Mouse (Mus musculus): ENCODE results near the gene Galnt9. TPM values are rescaled to one million over a fixed set of nuclear protein-coding genes. Genes with fewer than 3 reads are reported as not detected.

The Galnt9 gene
- total RNA-seq, 1 experiment, result 0.40 TPM

DNA sequence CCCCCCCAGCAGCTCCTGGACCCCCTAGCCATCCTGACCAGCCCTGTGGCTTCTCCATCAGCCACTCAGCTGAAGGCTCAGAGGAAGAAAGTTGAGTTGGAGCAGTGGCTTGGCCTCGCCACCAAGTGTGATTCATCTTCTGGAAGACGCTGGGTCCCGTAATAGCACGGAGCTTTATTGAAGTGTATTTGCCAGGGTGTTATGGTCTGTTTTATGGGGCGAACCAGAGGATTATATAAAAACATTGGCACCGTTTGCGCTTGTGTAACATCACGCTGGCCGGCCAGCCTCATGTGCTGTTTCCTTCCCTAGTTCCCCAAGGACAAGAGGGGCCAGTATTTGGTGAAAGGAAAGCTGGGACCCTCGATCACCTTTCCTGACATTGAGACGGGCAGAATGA lies 2.0 kb downstream of the Galnt9 start:
- DNase-seq (ENCODE audit: low read depth, low spot score), result no peak

GRCm38 (mm10) chr5:110546726-110547406 lies 2.7 kb downstream of the Galnt9 start:
- peaks cover 8 to 21% of the 10 kb centered on the region in 2 experiments; a peak in 1 of 4 replicates for H3K4me1 ChIP-seq (ENCODE audit: control insufficient read depth in 2 of 2, insufficient read depth in 2 of 2, low read length in 2 of 2, poor library complexity in 1 of 2)
- no peak overlapping the region for H3K4me3 ChIP-seq (ENCODE audit: insufficient read depth in 1 of 2, low read depth in 1 of 2, low read length in 2 of 2, poor library complexity in 1 of 2, severe bottlenecking in 1 of 2)
- no peak overlapping the region for H3K9ac ChIP-seq (ENCODE audit: insufficient read depth, low read depth, low read length, poor library complexity, severe bottlenecking)
- no peak for TF ChIP-seq MAFK (IDR thresholded peaks at IDR 0.05; ENCODE audit: insufficient read depth, low read depth, low read length)
- no peaks in the 10 kb centered on the region for H3K9me3 ChIP-seq (ENCODE audit: control insufficient read depth, insufficient read depth, low read depth, low read length)
- H3K27ac ChIP-seq (ENCODE audit: insufficient read depth, low read depth, low read length, poor library complexity, severe bottlenecking), result no peak overlapping the region
- no peaks in the 10 kb centered on the region; the same call in 1 of the 2 replicates for H3K36me3 ChIP-seq (ENCODE audit: control insufficient read depth, insufficient read depth, low read length, poor library complexity, severe bottlenecking)
- no peak for DNase-seq (ENCODE audit: low read depth, low spot score)
- in situ Hi-C loops (cut with MboI; ENCODE audit: low sequenced_read_pairs in 2 of 2, unreplicated experiment in 2 of 2), result no loop called here

More for the DNA sequence above, 2.0 kb downstream of the Galnt9 start:
- Histone ChIP-seq H3K36me3 (ENCODE audit: control insufficient read depth, insufficient read depth, low read length, poor library complexity, severe bottlenecking) (no peaks in the 10 kb centered on the region; the same call in 1 of the 2 replicates), H3K4me3 (ENCODE audit: insufficient read depth in 1 of 2, low read depth in 1 of 2, low read length in 2 of 2, poor library complexity in 1 of 2, severe bottlenecking in 1 of 2) (no peak overlapping the region), H3K4me1 (ENCODE audit: control insufficient read depth in 2 of 2, insufficient read depth in 2 of 2, low read length in 2 of 2, poor library complexity in 1 of 2) (peaks cover 8 to 20% of the 10 kb centered on the region in 2 experiments; a peak in 1 of 4 replicates), H3K9me3 (ENCODE audit: control insufficient read depth, insufficient read depth, low read depth, low read length) (no peaks in the 10 kb centered on the region), H3K9ac (ENCODE audit: insufficient read depth, low read depth, low read length, poor library complexity, severe bottlenecking) (no peak overlapping the region), H3K27ac (ENCODE audit: insufficient read depth, low read depth, low read length, poor library complexity, severe bottlenecking) (no peak overlapping the region)
- TF ChIP-seq ZC3H11A (IDR thresholded peaks at IDR 0.05; ENCODE audit: borderline replicate concordance, low read depth, low read length) (no peak), ZNF384 (IDR thresholded peaks at IDR 0.05; ENCODE audit: low read depth, low read length) (no peak), HCFC1 (IDR thresholded peaks at IDR 0.05; ENCODE audit: borderline replicate concordance, insufficient read depth, low read length) (no peak), CHD2 (IDR thresholded peaks at IDR 0.05; ENCODE audit: low read depth, low read length) (no peak), MAFK (IDR thresholded peaks at IDR 0.05; ENCODE audit: insufficient read depth, low read depth, low read length) (no peak)
- in situ Hi-C loops (cut with MboI; ENCODE audit: low sequenced_read_pairs in 2 of 2, unreplicated experiment in 2 of 2), result no loop called here

- no peaks in the 10 kb centered on the region; the same call in 1 of the 2 replicates for H3K36me3 ChIP-seq (ENCODE audit: control insufficient read depth, insufficient read depth, low read length, poor library complexity, severe bottlenecking)
- H3K4me3 ChIP-seq (ENCODE audit: insufficient read depth in 1 of 2, low read depth in 1 of 2, low read length in 2 of 2, poor library complexity in 1 of 2, severe bottlenecking in 1 of 2), result no peak overlapping the region
- H3K27ac ChIP-seq (ENCODE audit: insufficient read depth, low read depth, low read length, poor library complexity, severe bottlenecking), result no peak overlapping the region
- no peak for DNase-seq (ENCODE audit: low read depth, low spot score)
- H3K4me1 ChIP-seq (ENCODE audit: control insufficient read depth in 2 of 2, insufficient read depth in 2 of 2, low read length in 2 of 2, poor library complexity in 1 of 2), result peaks cover 4 to 19% of the 10 kb centered on the region in 2 experiments; a peak in 1 of 4 replicates
- TF ChIP-seq ZC3H11A (IDR thresholded peaks at IDR 0.05; ENCODE audit: borderline replicate concordance, low read depth, low read length) (no peak), MAFK (IDR thresholded peaks at IDR 0.05; ENCODE audit: insufficient read depth, low read depth, low read length) (no peak), HCFC1 (IDR thresholded peaks at IDR 0.05; ENCODE audit: borderline replicate concordance, insufficient read depth, low read length) (no peak), ZNF384 (IDR thresholded peaks at IDR 0.05; ENCODE audit: low read depth, low read length) (no peak), CHD2 (IDR thresholded peaks at IDR 0.05; ENCODE audit: low read depth, low read length) (no peak)
- in situ Hi-C loops (cut with MboI; ENCODE audit: low sequenced_read_pairs in 2 of 2, unreplicated experiment in 2 of 2), result no loop called here
- no peaks in the 10 kb centered on the region for H3K9me3 ChIP-seq (ENCODE audit: control insufficient read depth, insufficient read depth, low read depth, low read length)
- H3K9ac ChIP-seq (ENCODE audit: insufficient read depth, low read depth, low read length, poor library complexity, severe bottlenecking), result no peak overlapping the region
Observed at GRCm38 (mm10) chr5:110548446-110548845, 4.3 kb downstream of the Galnt9 start.

- TF ChIP-seq CHD2 (IDR thresholded peaks at IDR 0.05; ENCODE audit: low read depth, low read length), result no peak
- no peak for TF ChIP-seq MAFK (IDR thresholded peaks at IDR 0.05; ENCODE audit: insufficient read depth, low read depth, low read length)
- no peak for TF ChIP-seq ZC3H11A (IDR thresholded peaks at IDR 0.05; ENCODE audit: borderline replicate concordance, low read depth, low read length)
- TF ChIP-seq ZNF384 (IDR thresholded peaks at IDR 0.05; ENCODE audit: low read depth, low read length), result no peak
- no peak for TF ChIP-seq HCFC1 (IDR thresholded peaks at IDR 0.05; ENCODE audit: borderline replicate concordance, insufficient read depth, low read length)
- no peaks in the 10 kb centered on the region; the same call in 1 of the 2 replicates for H3K36me3 ChIP-seq (ENCODE audit: control insufficient read depth, insufficient read depth, low read length, poor library complexity, severe bottlenecking)
- no peaks in the 10 kb centered on the region for H3K9me3 ChIP-seq (ENCODE audit: control insufficient read depth, insufficient read depth, low read depth, low read length)
- peaks cover 4 to 19% of the 10 kb centered on the region in 2 experiments; a peak in 1 of 4 replicates for H3K4me1 ChIP-seq (ENCODE audit: control insufficient read depth in 2 of 2, insufficient read depth in 2 of 2, low read length in 2 of 2, poor library complexity in 1 of 2)
- no peak overlapping the region for H3K27ac ChIP-seq (ENCODE audit: insufficient read depth, low read depth, low read length, poor library complexity, severe bottlenecking)
- H3K4me3 ChIP-seq (ENCODE audit: insufficient read depth in 1 of 2, low read depth in 1 of 2, low read length in 2 of 2, poor library complexity in 1 of 2, severe bottlenecking in 1 of 2), result no peak overlapping the region
- DNase-seq (ENCODE audit: low read depth, low spot score), result no peak
- no peak overlapping the region for H3K9ac ChIP-seq (ENCODE audit: insufficient read depth, low read depth, low read length, poor library complexity, severe bottlenecking)
- in situ Hi-C loops (cut with MboI; ENCODE audit: low sequenced_read_pairs in 2 of 2, unreplicated experiment in 2 of 2), result no loop called here
Observed at GRCm38 (mm10) chr5:110550189-110550588, 6.0 kb downstream of the Galnt9 start.
